Mouse (Mus musculus): ENCODE data around the gene Tpsab1.

DNA sequence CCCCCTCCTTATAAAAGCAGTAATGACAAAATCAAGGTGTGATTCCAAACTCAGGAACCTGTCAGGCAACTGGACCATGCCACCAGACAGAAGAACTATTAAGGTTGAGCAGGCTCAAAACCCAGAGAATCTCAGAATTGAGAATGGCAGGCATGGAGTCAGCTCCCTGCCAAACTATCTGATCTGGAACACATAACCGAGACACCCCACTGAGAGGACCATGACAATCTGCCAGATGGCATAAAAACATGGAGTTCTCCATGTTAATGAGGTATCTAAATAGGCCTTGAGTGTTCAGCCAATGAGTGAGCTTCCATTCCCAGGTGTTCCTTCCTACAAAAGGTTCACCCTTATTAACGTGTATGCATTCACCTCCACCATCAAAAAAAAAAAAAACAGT lies 15.9 kb upstream of the Tpsab1 start:
- TF ChIP-seq POLR2A (IDR thresholded peaks at IDR 0.05; ENCODE audit: control insufficient read depth, extremely low read depth, insufficient read depth, low read length, poor library complexity): no peak
- no peak for TF ChIP-seq CTCF (IDR thresholded peaks at IDR 0.05; ENCODE audit: borderline replicate concordance, control insufficient read depth, extremely low read depth, insufficient read depth, low read length, poor library complexity)
